Mouse (Mus musculus): ENCODE measurements around the gene Mrps16.

Mrps16 gene

GRCm38 (mm10) chr14:20368271-20368670, 25.2 kb downstream of the Mrps16 start:
- DNase-seq (ENCODE audit: extremely low spot score): no peak

- no peak for DNase-seq (ENCODE audit: extremely low spot score)
Measured at GRCm38 (mm10) chr14:20363230-20363629, 30.2 kb downstream of the Mrps16 start.

GRCm38 (mm10) chr14:20347991-20348541, 45.4 kb downstream of the Mrps16 start, which contains the start of the genes Ecd and Fam149b:
TSS of gene Ecd (minus strand) at chr14:20348121.
TSS of gene Fam149b (plus strand) at chr14:20348162.
- DNase-seq (ENCODE audit: extremely low spot score): peak; percentile 96

- DNase-seq (ENCODE audit: extremely low spot score): no peak
Measured at GRCm38 (mm10) chr14:20347441-20347990, 45.9 kb downstream of the Mrps16 start.

DNA sequence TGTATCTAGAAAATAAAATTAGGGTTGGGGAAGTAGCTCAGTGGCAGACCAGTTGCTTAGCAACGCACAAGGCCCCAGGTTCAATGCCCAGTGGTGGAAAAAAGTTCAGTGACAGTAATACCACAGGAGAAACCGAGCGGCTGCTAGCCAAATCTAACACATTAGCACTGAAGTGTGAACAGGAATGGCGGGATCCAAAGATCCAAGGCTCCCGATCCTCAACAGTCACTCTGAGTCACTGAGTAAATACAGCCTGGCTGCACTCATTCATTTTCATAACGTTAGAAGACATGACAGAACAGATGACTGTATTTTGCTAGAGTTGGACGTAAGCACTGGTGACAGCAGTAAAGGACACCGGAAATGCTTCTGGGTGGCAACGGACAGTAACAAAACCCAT, 47.5 kb downstream of the Mrps16 start:
- DNase-seq (ENCODE audit: extremely low spot score): no peak

- DNase-seq (ENCODE audit: extremely low spot score): no peak
Measured at GRCm38 (mm10) chr14:20340866-20341265, 52.6 kb downstream of the Mrps16 start.

GRCm38 (mm10) chr14:20340149-20340548, 53.3 kb downstream of the Mrps16 start:
- no peak for DNase-seq (ENCODE audit: extremely low spot score)

DNA sequence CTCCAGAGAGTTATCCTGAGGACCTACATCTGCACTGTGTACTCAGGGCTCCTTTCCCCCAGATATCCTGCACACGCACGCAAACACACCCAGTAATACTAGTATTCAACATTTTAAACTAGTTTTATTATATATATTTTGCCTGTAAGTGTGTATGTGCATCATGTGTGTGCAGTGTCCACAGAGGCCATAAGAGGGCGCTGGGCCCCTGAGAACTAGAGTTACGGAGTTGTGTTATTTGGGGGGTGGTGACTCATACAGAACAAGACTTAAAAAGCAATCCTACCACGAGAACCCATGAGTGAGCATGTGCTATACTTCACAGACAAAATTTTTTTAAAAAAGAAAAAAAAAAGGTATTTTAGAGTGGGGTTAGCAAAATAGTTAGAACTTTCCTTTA, 54.0 kb downstream of the Mrps16 start:
- DNase-seq (ENCODE audit: extremely low spot score): no peak

All from embryo, embryonic 9.5 days (tissue).